Mouse (Mus musculus): ENCODE measurements around the gene Mpped2. TPM values are rescaled to one million over a fixed set of nuclear protein-coding genes. Genes with fewer than 3 reads are reported as not detected.

Gene Mpped2
- total RNA-seq, 2 experiments from 2014 or later = 29.9 to 32.2 TPM

- DNase-seq (ENCODE audit: low spot score in 2 of 2) = no peak
These were observed 97.2 kb downstream of the Mpped2 start for GRCm38 (mm10) chr2:106790329-106790701.

DNA sequence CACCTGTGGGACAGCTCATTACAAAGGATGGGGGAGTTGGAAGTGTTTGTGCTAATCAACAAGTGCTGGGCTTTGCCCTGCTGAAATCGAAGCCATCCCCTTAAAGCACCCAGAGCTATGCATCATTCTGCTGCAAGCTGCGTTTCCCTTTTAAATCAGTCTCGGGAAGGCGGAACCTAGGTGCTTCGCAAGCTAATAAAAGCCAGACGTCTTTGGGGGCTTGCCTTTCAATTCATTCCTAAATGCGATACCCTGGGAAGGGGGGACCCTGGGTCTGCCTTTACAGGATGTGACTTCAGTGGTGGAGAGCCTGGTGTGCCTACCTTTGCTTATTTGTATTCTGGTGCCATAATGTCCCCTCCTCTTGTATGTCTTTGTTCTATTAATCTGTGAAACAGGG lies 103.2 kb downstream of the Mpped2 start:
- no peak for DNase-seq (ENCODE audit: low spot score in 2 of 2)

DNA sequence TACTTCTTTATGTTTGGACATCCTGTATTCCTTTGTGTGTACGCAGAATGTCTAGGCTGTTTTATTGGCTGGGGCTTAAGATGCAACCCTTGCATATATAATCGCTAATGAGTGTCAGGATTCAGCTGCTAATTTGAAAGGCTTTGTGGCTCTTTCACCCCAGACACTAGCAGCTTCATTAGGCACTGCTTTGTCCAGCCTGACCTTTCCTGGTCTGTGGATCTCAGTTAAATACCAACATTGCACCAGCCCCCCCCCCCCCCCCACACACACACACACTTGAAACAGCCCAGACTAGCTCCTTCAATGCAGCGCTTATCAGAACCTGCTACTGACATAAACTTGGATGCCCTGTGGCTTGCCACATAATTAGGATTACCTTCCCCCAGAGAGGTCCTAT lies 104.8 kb downstream of the Mpped2 start:
- DNase-seq (ENCODE audit: low spot score in 2 of 2) = no peak

DNA sequence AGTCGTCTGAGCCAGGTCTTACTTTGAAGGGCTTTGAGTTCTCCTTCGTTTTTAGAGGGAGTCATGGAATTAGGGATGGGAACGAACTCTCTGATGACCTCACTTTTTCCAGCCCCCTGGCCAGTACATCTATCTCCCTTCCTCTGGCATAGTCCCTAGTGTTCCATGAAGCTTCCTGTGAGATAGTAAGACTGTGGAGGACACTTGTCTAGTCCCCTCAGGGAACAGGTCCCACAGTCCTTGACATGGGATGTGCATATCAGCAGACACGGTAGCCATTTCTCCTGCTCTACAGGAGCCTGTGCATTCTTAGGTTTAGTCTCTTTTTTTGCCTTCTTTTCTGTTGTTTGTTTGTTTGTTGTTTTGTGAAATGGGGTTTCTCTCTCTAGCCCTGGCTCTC lies 105.8 kb downstream of the Mpped2 start:
- DNase-seq (ENCODE audit: low spot score in 2 of 2) = no peak

DNA sequence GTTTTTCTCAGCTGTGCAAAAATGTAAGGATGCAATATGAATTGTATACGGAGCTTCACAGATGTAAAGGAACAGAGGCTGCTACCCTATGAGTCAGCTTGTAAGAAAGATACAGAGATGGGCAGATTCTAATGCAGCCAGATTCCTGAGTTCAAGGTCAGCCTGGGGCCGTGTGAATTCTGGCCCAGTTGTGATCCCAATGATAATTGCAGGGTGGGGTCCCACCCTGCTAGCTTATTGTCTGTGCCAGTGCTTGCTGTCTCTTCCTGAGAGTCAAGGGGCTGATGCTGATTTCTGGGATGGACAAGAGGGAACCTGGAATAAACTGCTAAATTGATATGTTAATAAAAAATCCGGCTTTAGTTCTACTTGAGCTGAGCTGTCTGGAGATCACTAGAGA lies 122.8 kb downstream of the Mpped2 start:
- no peak for DNase-seq (ENCODE audit: low spot score in 2 of 2)

GRCm38 (mm10) chr2:106821292-106821691 lies 128.2 kb downstream of the Mpped2 start:
- DNase-seq (ENCODE audit: low spot score in 2 of 2) = no peak

DNA sequence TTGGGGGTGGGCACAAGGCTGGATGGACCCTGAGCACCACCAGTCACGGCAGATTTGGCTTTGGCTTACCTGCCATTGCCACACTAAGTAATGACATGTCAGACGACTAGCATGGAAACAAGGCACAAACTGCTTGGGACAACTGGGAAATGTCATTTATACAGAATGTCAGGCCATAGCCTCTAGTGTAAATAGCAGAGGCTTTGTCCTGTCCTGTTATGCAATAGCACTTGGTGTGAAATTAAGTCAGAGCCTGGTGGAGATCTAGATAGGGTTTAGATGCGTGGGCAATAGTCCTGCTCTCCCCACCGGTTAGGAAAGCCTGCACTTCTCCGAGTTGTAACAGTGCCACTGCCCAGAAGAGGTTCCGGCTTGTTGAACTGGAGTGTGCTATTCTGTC lies 128.8 kb downstream of the Mpped2 start:
- no peak for DNase-seq (ENCODE audit: low spot score in 2 of 2)

GRCm38 (mm10) chr2:106822540-106822939 lies 129.5 kb downstream of the Mpped2 start:
- DNase-seq (ENCODE audit: low spot score in 2 of 2) = no peak

DNA sequence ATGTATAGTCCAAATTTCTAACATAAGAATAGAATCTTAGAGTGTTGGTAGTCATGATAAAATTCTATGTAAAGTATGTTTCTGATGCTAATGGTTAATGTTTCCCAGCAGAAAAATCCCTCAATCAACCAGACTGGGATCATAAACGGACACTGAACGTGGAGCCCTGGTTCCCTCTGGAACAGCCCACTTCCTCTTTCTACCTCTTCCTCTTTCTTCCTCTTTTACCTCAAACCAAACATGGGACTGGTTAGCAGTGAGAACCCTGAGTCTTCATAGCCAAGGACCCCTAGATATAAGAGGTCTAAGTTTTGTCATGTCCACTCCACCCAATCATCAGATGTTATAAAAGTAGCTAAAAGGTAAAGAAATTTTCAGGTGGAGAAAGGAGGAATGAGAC lies 132.4 kb downstream of the Mpped2 start:
- DNase-seq (ENCODE audit: low spot score in 2 of 2) = no peak

- no peak for DNase-seq (ENCODE audit: low spot score in 2 of 2)
These were observed 133.0 kb downstream of the Mpped2 start for GRCm38 (mm10) chr2:106826023-106826422.

DNA sequence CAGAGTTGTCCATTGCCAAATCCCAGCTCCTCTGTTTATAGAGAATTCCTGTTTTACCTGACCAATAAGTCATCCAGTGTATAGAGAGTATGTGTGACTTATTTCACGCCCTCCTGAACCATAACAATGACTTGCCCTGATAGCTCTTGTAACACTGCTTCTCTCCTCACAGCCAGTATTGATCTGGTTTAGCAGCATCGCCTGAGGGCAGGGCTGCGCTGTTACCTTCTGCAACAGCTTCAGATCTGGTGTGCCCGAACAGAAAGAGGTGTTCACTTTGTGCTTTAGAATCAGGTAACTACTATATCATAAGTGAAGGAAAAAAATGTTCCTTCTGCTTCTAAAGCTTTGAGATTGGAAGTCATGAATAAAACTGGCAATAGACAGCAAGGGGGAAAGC lies 133.7 kb downstream of the Mpped2 start:
- no peak for DNase-seq (ENCODE audit: low spot score in 2 of 2)

DNA sequence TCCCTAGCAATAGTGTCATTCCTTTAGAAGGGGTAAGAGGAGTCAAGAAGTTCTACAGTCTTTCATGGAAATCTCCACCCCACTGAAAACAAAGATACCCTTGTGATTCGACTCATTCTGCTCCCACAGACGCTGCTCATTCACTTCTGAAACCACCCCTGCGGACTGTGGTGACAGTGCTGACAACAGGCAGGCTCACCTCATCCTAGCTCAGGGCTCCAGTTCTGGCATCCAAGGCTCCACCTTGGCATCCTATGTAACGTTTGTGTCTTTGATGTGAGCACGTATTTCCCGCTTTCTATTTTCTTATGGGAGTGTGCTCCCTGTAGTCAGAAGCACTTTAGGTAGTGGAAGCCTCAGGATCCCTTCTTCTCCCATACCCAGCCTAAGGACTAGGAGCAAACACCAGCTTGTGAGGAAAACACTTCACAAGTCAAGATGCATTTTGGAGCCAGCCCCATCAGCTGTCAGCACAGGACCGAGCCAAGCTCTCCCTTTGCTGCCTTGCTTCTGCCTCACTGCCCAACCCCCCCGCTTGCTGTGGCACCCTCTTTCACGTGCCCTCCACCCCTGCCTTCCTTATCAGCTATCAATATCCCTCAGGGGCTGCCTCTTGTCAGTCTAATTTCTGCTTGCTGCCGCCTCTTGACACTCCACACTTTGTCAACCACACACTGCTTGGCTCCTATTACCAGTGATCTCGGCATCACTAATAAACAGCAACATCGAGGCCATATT lies 135.7 kb downstream of the Mpped2 start:
- no peak for DNase-seq (ENCODE audit: low spot score in 2 of 2)

GRCm38 (mm10) chr2:106829420-106829819 lies 136.4 kb downstream of the Mpped2 start:
- DNase-seq (ENCODE audit: low spot score in 2 of 2) = no peak

GRCm38 (mm10) chr2:106832577-106832976 lies 139.5 kb downstream of the Mpped2 start:
- no peak for DNase-seq (ENCODE audit: low spot score in 2 of 2)

DNA sequence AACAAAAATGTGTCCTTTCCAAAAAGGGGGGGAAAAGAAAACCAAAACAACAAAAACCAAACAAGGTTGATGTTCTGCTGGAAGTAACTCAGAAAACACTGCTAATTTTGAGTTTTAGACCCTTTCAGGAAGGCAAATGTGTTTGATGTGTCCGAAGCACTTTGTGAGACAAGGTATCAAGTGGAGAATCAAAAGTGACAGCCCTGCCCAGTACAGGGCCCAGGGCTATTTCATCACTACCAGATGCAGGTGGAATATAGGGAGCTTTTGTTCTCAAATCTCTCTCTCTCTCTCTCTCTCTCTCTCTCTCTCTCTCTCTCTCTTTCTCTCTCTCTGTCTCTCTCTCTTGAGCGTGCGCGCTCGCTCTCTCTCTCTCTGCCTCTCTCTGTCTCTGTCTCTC lies 140.1 kb downstream of the Mpped2 start:
- DNase-seq (ENCODE audit: low spot score in 2 of 2) = no peak

- no peak for DNase-seq (ENCODE audit: low spot score in 2 of 2)
These were observed 142.3 kb downstream of the Mpped2 start for GRCm38 (mm10) chr2:106835321-106835720.

DNA sequence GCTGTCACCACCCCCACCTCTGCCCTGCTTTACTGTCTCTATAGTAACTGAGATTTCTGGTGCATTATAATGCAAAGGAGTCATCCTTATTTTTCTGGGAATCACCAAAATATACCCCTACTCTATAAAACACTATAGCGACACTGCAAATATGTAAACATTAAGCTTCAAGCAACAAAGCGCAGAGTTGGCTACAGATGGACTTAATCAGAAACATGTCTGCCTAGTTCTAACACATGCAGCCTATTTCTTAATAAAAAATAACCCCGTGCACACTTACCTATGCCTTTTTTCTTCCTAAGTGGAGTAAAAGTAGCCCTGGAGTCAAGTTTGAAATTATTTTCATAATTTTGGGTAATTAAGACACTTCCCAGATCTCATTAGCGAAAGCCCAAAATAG lies 144.2 kb downstream of the Mpped2 start:
- DNase-seq (ENCODE audit: low spot score in 2 of 2) = no peak

DNA sequence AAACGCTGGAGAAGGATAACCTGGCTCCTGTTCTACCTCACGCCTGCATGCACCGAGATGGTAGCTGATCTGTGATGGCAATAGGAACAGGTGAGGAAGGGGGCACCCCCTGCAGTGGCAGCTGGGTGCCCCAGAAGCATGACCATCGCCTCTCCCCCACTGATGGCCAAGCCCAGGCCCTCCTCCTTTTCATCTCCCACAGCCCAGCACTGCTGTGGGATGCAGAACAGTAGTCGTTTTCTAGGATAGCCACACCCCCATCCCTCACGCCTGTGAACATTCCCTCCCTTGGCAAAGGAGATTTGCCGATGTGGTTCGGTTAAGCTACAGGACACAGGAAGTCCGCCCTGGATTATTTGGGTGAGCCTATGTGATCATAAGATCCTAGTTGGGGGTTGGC lies 151.1 kb downstream of the Mpped2 start:
- DNase-seq (ENCODE audit: low spot score in 2 of 2) = no peak

- no peak for DNase-seq (ENCODE audit: low spot score in 2 of 2)
These were observed 152.0 kb downstream of the Mpped2 start for GRCm38 (mm10) chr2:106844766-106845678.

DNA sequence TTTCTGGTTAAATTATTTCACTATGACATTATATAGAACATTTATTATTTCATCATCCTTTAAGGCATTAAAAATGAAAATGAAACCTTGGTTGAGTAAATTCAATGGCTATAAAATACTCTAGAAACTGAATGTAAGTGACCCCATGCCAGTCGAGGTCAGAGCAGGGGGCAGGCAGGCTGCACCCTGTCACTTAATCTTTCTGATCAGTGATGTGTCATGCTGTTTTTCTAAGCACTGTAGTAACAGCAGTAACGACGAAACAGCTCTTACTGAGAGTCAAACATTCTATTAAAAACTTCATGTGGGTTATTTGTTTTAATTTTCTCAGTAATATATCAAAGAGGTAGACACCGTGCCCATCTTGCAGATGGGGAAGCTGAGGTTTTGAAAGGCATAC lies 153.4 kb downstream of the Mpped2 start:
- no peak for DNase-seq (ENCODE audit: low spot score in 2 of 2)

GRCm38 (mm10) chr2:106849389-106849788 lies 156.3 kb downstream of the Mpped2 start:
- DNase-seq (ENCODE audit: low spot score in 2 of 2) = no peak

GRCm38 (mm10) chr2:106851515-106851914 lies 158.4 kb downstream of the Mpped2 start:
- no peak for DNase-seq (ENCODE audit: low spot score in 2 of 2)

- no peak for DNase-seq (ENCODE audit: low spot score in 2 of 2)
These were observed 161.1 kb downstream of the Mpped2 start for GRCm38 (mm10) chr2:106854213-106854612.

Measured in left cerebral cortex, adult 18-20 months (tissue).